Mouse (Mus musculus): ENCODE measurements at regions not wholly inside any gene's neighbourhood (a gene's known extent, or its start where the extent isn't known, plus 50 kb on each side); places are given as distances from the start of the nearest gene placed in this dataset.

DNA sequence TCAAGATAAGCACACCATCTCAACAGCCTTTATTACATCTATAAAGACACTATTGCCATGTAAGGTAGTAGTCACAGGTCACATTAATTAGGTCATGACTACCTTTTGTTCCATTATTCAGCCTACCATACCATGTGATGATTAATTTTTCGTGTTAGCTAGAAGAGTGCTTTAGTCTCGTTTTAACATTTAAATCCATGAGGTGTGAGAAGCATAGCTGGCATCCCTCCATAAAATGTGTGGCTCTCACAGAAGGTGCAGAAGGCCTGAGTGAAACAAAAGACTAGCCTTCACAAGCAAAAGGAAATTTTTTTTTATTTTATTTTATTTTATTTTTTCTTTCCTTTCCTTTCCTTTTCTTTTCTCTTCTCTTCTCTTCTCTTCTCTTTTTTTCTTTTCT is 345.5 kb upstream of the Dppa4 start:
- H3K27me3 ChIP-seq (ENCODE audit: control insufficient read depth in 1 of 2, insufficient read depth in 2 of 2, low read length in 2 of 2) = no peaks in the 10 kb centered on the region
- no peak overlapping the region for H3K27ac ChIP-seq (ENCODE audit: control insufficient read depth, low read depth, low read length)
- H3K36me3 ChIP-seq (ENCODE audit: control insufficient read depth in 1 of 2, insufficient read depth in 2 of 2, low read length in 2 of 2) = no peaks in the 10 kb centered on the region
- no peak for DNase-seq (ENCODE audit: low read depth, low spot score)
- no peaks in the 10 kb centered on the region for H3K79me2 ChIP-seq (ENCODE audit: control insufficient read depth, insufficient read depth, low read length, poor library complexity)
- H3K9me3 ChIP-seq (replicated peaks; ENCODE audit: insufficient read depth, low read length) = no peaks in the 10 kb centered on the region
- H3K4me1 ChIP-seq (ENCODE audit: control insufficient read depth in 1 of 2, insufficient read depth in 2 of 2, low read length in 2 of 2) = no peaks in the 10 kb centered on the region
- TF ChIP-seq UBTF (IDR thresholded peaks at IDR 0.05; ENCODE audit: borderline replicate concordance, insufficient read depth, low read depth, low read length) = no peak
- TF ChIP-seq E2F4 (IDR thresholded peaks at IDR 0.05; ENCODE audit: borderline replicate concordance, low read depth, low read length) = no peak
- TF ChIP-seq NELFE (IDR thresholded peaks at IDR 0.05; ENCODE audit: low read depth, low read length) = no peak
- no peak for TF ChIP-seq NRF1 (IDR thresholded peaks at IDR 0.05; ENCODE audit: insufficient read depth, low read depth, low read length, poor library complexity, severe bottlenecking)
- no peak for TF ChIP-seq POLR2AphosphoS5 (IDR thresholded peaks at IDR 0.05; ENCODE audit: borderline replicate concordance, low read depth, low read length)
- no peak for TF ChIP-seq USF2 (IDR thresholded peaks at IDR 0.05; ENCODE audit: borderline replicate concordance in 1 of 2, insufficient read depth in 1 of 2, low read depth in 1 of 2, low read length in 2 of 2)
- TF ChIP-seq HCFC1 (IDR thresholded peaks at IDR 0.05; ENCODE audit: low read depth, low read length) = no peak
- TF ChIP-seq MYC (IDR thresholded peaks at IDR 0.05; ENCODE audit: low read depth, low read length) = no peak
- no peak for TF ChIP-seq ETS1 (IDR thresholded peaks at IDR 0.05; ENCODE audit: low read depth, low read length)
- TF ChIP-seq BHLHE40 (IDR thresholded peaks at IDR 0.05; ENCODE audit: borderline replicate concordance, low read depth, low read length) = no peak
- TF ChIP-seq SMC3 (IDR thresholded peaks at IDR 0.05; ENCODE audit: low read depth, low read length) = no peak
- no peak for TF ChIP-seq CHD1 (IDR thresholded peaks at IDR 0.05; ENCODE audit: low read depth, low read length)
- TF ChIP-seq MXI1 (IDR thresholded peaks at IDR 0.05; ENCODE audit: low read depth, low read length) = no peak
- no peak overlapping the region for H3K4me3 ChIP-seq (ENCODE audit: control insufficient read depth in 1 of 2, insufficient read depth in 1 of 2, low read depth in 2 of 2, low read length in 2 of 2)
- no peak overlapping the region for H3K9ac ChIP-seq (ENCODE audit: control insufficient read depth, low read depth, low read length, poor library complexity, severe bottlenecking)
